Mouse (Mus musculus) intestine, embryonic 14.5 days (tissue): ENCODE data around the gene Coq9. TPM values are rescaled to one million over a fixed set of nuclear protein-coding genes. Genes with fewer than 3 reads are reported as not detected.

Experiments used
- ATAC-seq: fragments of 200-750 bp; cut with Nextera tagmentation; replicated peaks from 2 replicates; pipeline ENCODE4 v1.8.0; 2017; ENCODE audit warnings: low read depth, moderate number of reproducible peaks, moderate TSS enrichment, moderate library complexity; ENCODE audit not compliant: low FRiP score, low TSS enrichment
- DNase-seq: peaks from one replicate; pipeline ENCODE4 v3.0.0-alpha.2; 2018; ENCODE audit warnings: low spot score
- H3K27ac ChIP-seq: fragments of 300-500 bp; sonication (generic); 2 replicates; pipeline ENCODE4 v1.5.1; 2014; ENCODE audit warnings: low read depth, mild to moderate bottlenecking, control low read depth
- H3K27me3 ChIP-seq: fragments of 300-500 bp; sonication (generic); replicated peaks from 2 replicates; pipeline ENCODE4 v1.6.1; 2014; ENCODE audit warnings: low read length, control low read depth; ENCODE audit not compliant: control insufficient read depth, insufficient read depth
- H3K36me3 ChIP-seq: fragments of 300-500 bp; sonication (generic); 2 replicates; pipeline ENCODE4 v1.6.1; 2014; ENCODE audit warnings: low read length, control low read depth; ENCODE audit not compliant: control insufficient read depth, insufficient read depth
- H3K4me1 ChIP-seq: fragments of 300-500 bp; sonication (generic); replicated peaks from 2 replicates; pipeline ENCODE4 v1.6.1; 2014; ENCODE audit warnings: low read length, control low read depth, mixed read lengths; ENCODE audit not compliant: control insufficient read depth, insufficient read depth
- H3K4me2 ChIP-seq: fragments of 300-500 bp; sonication (generic); 2 replicates; pipeline ENCODE4 v1.6.1; 2014; ENCODE audit warnings: low read length
- H3K4me3 ChIP-seq: fragments of 300-500 bp; sonication (generic); 2 replicates; pipeline ENCODE4 v1.5.1; 2014; ENCODE audit warnings: low read depth, low read length, control low read depth, mixed read lengths
- H3K9ac ChIP-seq: fragments of 300-500 bp; sonication (generic); 2 replicates; pipeline ENCODE4 v1.6.1; 2014; ENCODE audit warnings: mild to moderate bottlenecking, low read length
- H3K9me3 ChIP-seq: fragments of 300-500 bp; sonication (generic); 2 replicates; pipeline ENCODE4 v1.6.1; 2016; ENCODE audit warnings: low read length, control low read depth; ENCODE audit not compliant: control insufficient read depth
- whole genome bisulfite sequencing: fragments of 180-500 bp; shearing (Covaris S2); extraction: QIAGEN DNeasy Blood & Tissue Kit; methylation state at CpG from one replicate; pipeline ENCODE4 v1.1.7; 2014; 5-methylcytosine and 5-hydroxymethylcytosine counted together
- polyA plus RNA-seq: library from polyadenylated mRNA; unstranded; fragments of >200 nt; fragmentation: Nextera tagmentation; extraction: Ambion mirVana; gene quantifications from 2 replicates; pipeline ENCODE4 v1.2.1, GENCODE M21; 2014

Gene Coq9
- polyA plus RNA-seq, 1 experiment from 2014 or later = 83.4 TPM

DNA sequence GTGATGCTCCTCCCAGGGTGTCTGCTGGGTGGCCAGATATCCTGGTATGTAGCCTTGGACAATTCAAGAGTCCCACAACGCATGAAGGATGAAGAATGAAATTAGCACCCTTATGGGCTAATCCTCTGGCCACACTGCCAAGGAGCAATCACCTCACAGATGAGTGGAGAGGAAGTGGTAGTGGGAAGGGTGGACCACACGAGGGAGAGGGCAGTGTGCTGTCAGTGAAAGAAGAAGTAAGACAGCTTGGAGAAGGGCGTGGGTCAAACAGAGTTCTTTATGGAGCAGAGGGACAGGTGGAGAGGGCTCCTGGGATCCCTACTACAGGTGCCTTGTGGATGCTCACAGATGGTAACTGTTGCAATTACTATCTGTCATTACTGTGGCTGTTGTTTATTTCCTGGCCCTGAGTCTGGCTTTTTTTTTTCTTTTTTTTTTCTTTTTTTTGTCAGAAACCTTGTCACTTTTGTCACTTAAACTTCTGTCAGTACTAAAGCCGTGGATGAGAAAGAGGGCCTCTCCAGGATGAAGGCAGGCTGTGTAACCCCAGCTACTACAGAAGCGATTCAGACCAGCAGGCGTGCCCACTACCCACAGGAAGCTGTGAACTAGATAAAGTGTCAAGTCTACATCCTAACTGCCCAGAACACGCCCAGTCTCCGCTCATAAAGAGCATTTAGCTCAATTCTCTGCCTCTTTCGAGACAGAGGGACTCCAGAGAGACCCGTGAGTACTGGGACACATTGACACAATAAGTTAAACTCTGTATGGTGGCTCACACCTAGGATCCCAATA lies 33.4 kb upstream of the Coq9 start:
- ATAC-seq (no peak), DNase-seq (no peak)
- Histone ChIP-seq H3K36me3 (no peaks in the 10 kb centered on the region), H3K9me3 (no peaks in the 10 kb centered on the region), H3K4me1 (no peaks in the 10 kb centered on the region), H3K4me3 (no peak overlapping the region), H3K27me3 (no peaks in the 10 kb centered on the region), H3K4me2 (no peak overlapping the region), H3K27ac (no peak overlapping the region), H3K9ac (no peak overlapping the region)
- WGBS = 67% methylated on average over 10 of the region's 10 CpGs

DNA sequence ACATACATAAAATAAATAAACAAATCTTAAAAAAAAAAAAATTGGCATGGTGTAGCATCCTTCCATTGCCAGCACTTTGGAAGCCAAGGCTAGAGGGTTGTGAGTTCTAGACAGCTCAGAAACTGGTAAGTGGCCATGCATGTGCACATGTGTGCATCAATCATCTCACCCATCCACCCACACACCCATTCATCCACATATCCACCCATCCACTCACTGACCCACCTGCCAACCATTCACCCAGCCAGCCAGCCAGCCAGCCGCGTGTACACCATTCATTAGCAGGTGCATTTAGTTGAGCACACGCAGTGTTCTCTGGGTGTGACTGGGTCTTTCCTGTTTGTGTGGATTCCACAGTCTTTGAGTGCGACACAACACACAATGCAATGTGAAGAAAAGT lies 32.3 kb upstream of the Coq9 start:
- H3K36me3 ChIP-seq = no peaks in the 10 kb centered on the region
- 79% methylated on average over 4 of the region's 4 CpGs for WGBS
- H3K9ac ChIP-seq = no peak overlapping the region
- no peaks in the 10 kb centered on the region for H3K4me1 ChIP-seq
- ATAC-seq = no peak
- no peak overlapping the region for H3K27ac ChIP-seq
- no peak overlapping the region for H3K4me2 ChIP-seq
- no peaks in the 10 kb centered on the region for H3K27me3 ChIP-seq
- no peaks in the 10 kb centered on the region for H3K9me3 ChIP-seq
- DNase-seq = no peak
- H3K4me3 ChIP-seq = no peak overlapping the region

DNA sequence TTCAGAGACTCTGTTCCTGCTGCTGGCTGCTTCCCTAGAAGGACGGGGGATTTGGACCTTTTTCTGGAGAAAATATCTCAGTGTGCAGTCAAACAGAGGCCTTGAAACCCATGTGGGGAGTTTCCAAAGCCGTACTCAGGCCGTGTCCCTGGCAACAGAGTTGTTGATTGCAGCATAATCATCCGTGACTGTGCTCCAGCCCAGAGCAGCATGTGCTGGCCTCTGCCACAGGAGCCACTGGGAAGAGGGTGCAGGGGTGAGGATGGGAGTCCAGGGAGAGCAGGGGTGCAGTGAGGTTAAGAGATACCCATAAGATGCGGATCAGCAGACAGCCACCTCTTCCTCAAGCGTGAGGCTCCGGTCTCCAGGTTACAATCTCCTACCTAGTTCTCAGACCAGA lies 30.6 kb upstream of the Coq9 start:
- no peaks in the 10 kb centered on the region for H3K36me3 ChIP-seq
- H3K4me1 ChIP-seq = no peaks in the 10 kb centered on the region
- H3K4me3 ChIP-seq = no peak overlapping the region
- H3K9me3 ChIP-seq = no peaks in the 10 kb centered on the region
- no peak for ATAC-seq
- no peak overlapping the region for H3K9ac ChIP-seq
- no peak overlapping the region for H3K27ac ChIP-seq
- 55% methylated on average over 7 of the region's 7 CpGs for WGBS
- DNase-seq = no peak
- no peaks in the 10 kb centered on the region for H3K27me3 ChIP-seq
- H3K4me2 ChIP-seq = no peak overlapping the region

DNA sequence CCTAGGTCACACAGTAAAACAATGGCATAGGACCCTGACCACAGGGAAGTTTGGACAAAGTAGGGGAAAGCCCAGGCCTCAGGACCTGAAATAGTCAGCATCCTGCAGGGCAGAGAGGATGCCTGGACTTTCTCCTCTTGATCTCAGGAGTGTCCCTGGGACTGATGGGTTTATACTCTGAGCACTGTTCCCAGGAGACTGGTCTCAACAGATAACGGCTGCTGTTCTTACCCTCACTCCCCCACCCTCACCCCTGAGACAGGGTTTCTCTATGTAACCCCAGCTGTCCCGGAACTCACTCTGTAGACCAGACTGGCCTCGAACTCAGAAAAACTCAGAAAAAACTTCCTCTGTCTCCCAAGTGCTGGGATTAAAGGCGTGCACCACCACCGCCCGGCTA lies 29.7 kb upstream of the Coq9 start:
- Histone ChIP-seq H3K4me3 (no peak overlapping the region), H3K4me1 (no peaks in the 10 kb centered on the region), H3K9ac (no peak overlapping the region), H3K27ac (no peak overlapping the region), H3K36me3 (no peaks in the 10 kb centered on the region), H3K9me3 (no peaks in the 10 kb centered on the region), H3K27me3 (no peaks in the 10 kb centered on the region), H3K4me2 (no peak overlapping the region)
- ATAC-seq (no peak), DNase-seq (no peak)
- WGBS = 78% methylated on average over 6 of the region's 6 CpGs

DNA sequence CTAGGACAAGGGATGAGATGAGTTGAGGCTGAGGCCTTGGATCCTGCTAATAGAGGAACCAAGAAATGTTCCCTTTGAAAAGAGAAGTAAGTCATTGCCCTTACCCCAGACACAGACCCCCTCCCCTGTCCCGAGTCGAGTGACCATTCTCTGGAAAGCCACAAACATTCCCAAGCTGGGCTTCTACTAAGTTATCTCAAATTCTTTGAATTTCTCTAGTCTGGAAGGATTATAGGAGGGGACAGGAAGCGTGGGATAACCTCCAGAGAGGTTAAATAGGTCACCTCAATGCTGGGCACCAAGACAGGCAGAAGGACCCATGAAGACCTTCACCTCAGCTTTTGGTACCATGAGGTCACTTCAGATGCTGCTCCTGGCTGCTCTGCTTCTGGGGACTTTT lies 28.0 kb upstream of the Coq9 start, which contains the start of gene Ccl17:
Gene Ccl17 (plus strand): TSS at position 301 of the 400 bp plus-strand sequence.
- Histone ChIP-seq H3K4me3 (no peak within 1 kb of the TSS), H3K27me3 (no peaks in the 10 kb centered on the region), H3K9ac (no peak within 1 kb of the TSS), H3K27ac (no peak within 1 kb of the TSS), H3K36me3 (no peaks in the 10 kb centered on the region), H3K4me2 (no peak within 1 kb of the TSS), H3K9me3 (no peaks in the 10 kb centered on the region), H3K4me1 (no peaks in the 10 kb centered on the region)
- 48% methylated on average over 3 of the region's 3 CpGs for WGBS
- DNase-seq (no peak), ATAC-seq (no peak)

DNA sequence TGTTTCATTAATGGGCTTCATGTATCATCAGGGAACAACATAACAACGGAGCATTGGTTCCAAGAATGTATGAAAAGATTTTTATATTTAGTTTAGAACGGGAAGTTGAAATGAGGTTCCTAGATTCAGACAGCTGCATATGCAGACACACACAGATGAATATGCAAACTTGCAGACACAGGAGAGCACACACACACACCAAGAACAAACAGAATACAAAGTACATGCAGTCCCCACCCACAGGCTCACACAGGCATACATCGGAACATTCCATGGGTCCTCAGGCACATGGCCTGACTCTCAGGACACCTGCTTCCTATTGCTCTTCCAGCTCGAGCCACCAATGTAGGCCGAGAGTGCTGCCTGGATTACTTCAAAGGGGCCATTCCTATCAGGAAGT lies 27.3 kb upstream of the Coq9 start:
- no peak overlapping the region for H3K4me3 ChIP-seq
- no peak overlapping the region for H3K27ac ChIP-seq
- no peaks in the 10 kb centered on the region for H3K4me1 ChIP-seq
- H3K9me3 ChIP-seq = no peaks in the 10 kb centered on the region
- H3K4me2 ChIP-seq = no peak overlapping the region
- 80% methylated on average over 5 of the region's 5 CpGs for WGBS
- H3K27me3 ChIP-seq = no peaks in the 10 kb centered on the region
- ATAC-seq (no peak), DNase-seq (no peak)
- no peak overlapping the region for H3K9ac ChIP-seq
- no peaks in the 10 kb centered on the region for H3K36me3 ChIP-seq

DNA sequence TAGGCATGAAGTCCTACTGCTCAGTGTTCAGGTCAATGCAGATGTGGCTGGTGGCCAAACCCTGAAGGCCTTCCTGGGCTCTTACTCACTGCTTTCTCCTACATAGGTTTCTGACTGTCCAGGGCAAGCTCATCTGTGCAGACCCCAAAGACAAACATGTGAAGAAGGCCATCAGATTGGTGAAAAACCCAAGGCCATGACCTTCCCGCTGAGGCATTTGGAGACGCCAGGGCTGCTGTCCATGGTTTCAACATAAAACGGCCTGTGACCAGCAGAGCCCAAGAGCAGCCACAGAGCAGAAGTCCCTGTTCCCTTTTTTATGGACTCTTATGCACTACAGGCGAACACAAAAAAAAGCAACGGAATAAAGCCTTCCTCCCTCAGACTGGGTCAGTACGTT lies 26.5 kb upstream of the Coq9 start:
- WGBS = 60% methylated on average over 6 of the region's 6 CpGs
- DNase-seq = no peak
- Histone ChIP-seq H3K9ac (no peak overlapping the region), H3K27me3 (no peaks in the 10 kb centered on the region), H3K4me1 (no peaks in the 10 kb centered on the region), H3K9me3 (no peaks in the 10 kb centered on the region), H3K36me3 (no peaks in the 10 kb centered on the region), H3K4me2 (no peak overlapping the region), H3K4me3 (no peak overlapping the region), H3K27ac (no peak overlapping the region)
- ATAC-seq = no peak

DNA sequence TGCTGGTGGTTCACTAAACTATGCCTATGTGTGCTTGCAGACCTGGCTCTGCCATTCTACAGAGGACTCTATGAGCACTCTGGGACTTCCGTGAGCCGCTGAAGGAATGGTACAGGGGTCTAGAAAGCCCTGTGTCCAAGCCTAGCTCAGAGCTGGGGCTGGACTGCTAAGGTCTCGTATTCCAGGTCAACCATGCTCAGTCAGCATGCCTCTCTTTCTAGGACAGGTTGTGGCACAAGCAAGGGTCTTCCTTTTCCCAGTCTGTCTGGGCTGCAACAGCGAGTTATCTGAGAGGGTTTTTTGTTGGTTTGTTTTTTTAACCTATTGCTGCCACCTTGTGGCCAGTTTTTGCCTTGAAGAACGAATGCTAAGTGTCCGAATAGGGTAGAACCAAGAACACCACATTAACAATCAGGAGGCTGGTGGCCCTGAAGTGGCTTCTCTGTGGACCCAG lies 25.4 kb upstream of the Coq9 start:
- WGBS = 30% methylated on average over 6 of the region's 6 CpGs

DNA sequence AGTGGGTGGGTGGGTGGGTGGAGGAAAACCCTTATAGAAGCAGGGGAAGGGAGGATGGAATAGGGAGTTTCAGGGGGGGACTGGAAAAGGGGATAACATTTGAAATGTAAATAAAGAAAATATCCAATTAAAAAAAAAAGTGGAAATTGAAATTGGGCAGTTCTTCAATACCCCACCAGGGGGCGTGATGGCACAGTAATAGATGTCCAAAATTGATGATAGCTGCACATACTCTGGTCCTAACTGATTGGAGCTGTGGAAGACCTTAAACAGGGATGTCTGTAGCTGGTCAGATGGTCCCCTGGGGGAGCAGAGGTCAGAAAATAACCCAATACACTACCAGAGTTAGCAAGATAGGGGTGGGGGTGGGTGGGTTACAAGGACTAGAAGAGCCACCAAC lies 23.6 kb upstream of the Coq9 start:
- ATAC-seq (no peak), DNase-seq (no peak)
- H3K4me2 ChIP-seq = no peak overlapping the region
- no peaks in the 10 kb centered on the region for H3K27me3 ChIP-seq
- 7% methylated on average over 1 of the region's 1 CpGs for WGBS
- no peaks in the 10 kb centered on the region for H3K9me3 ChIP-seq
- no peak overlapping the region for H3K4me3 ChIP-seq
- H3K27ac ChIP-seq = no peak overlapping the region
- H3K9ac ChIP-seq = no peak overlapping the region
- no peaks in the 10 kb centered on the region for H3K36me3 ChIP-seq
- H3K4me1 ChIP-seq = no peaks in the 10 kb centered on the region

More for the DNA sequence above, 25.4 kb upstream of the Coq9 start:
- Histone ChIP-seq H3K27ac (no peak overlapping the region), H3K27me3 (no peaks in the 10 kb centered on the region), H3K9me3 (no peaks in the 10 kb centered on the region), H3K9ac (no peak overlapping the region), H3K36me3 (no peaks in the 10 kb centered on the region), H3K4me1 (no peaks in the 10 kb centered on the region), H3K4me2 (no peak overlapping the region), H3K4me3 (no peak overlapping the region)
- ATAC-seq (peak; percentile 65), DNase-seq (peak; percentile 96)
